Mouse (Mus musculus) small intestine, adult 2 months (tissue): Measurements from ENCODE around the gene Ighmbp2. TPM values are rescaled to one million over a fixed set of nuclear protein-coding genes. Genes with fewer than 3 reads are reported as not detected.

Experiments used
- H3K27ac ChIP-seq: fragments of 200-500 bp; 2 replicates; pipeline ENCODE4 v1.5.1; 2012; ENCODE audit warnings: low read depth, low read length, control low read depth, inconsistent platforms; ENCODE audit not compliant: insufficient read depth
- H3K27me3 ChIP-seq: fragments of 200-500 bp; 2 replicates; pipeline ENCODE4 v1.6.1; 2012; ENCODE audit warnings: mild to moderate bottlenecking, moderate library complexity, low read length, inconsistent platforms; ENCODE audit not compliant: control insufficient read depth, insufficient read depth
- H3K36me3 ChIP-seq: fragments of 200-500 bp; 2 replicates; pipeline ENCODE4 v1.6.1; 2012; ENCODE audit warnings: mild to moderate bottlenecking, low read length, control low read depth, inconsistent platforms; ENCODE audit not compliant: control insufficient read depth, insufficient read depth
- H3K4me1 ChIP-seq: fragments of 200-500 bp; 2 replicates; pipeline ENCODE4 v1.6.1; 2012; ENCODE audit warnings: low read length, inconsistent platforms, mixed read lengths; ENCODE audit not compliant: control insufficient read depth, insufficient read depth, insufficient read length
- H3K4me3 ChIP-seq: fragments of 200-500 bp; 2 replicates; pipeline ENCODE4 v1.5.1; 2012; ENCODE audit warnings: low read depth, mild to moderate bottlenecking, control low read depth, inconsistent platforms, low read length, moderate library complexity
- CTCF ChIP-seq: fragments of 200-500 bp; IDR thresholded peaks from 2 replicates; pipeline ENCODE4 v1.5.1; 2012; ENCODE audit warnings: low read depth, mild to moderate bottlenecking, control low read depth, inconsistent platforms, low read length, moderate library complexity, mixed read lengths; ENCODE audit not compliant: insufficient replicate concordance, insufficient read length; ENCODE audit errors: extremely low read depth
- POLR2A ChIP-seq: fragments of 200-500 bp; IDR thresholded peaks from 2 replicates; pipeline ENCODE4 v1.6.1; 2012; ENCODE audit warnings: low read depth, mild to moderate bottlenecking, control low read depth, inconsistent platforms, low read length, moderate library complexity
- WGBS: fragments of 180-500 bp; shearing (Covaris S2); methylation state at CpG from one replicate; pipeline ENCODE4 v1.1.7; 2018; 5-methylcytosine and 5-hydroxymethylcytosine counted together
- polyA plus RNA-seq: library from polyadenylated mRNA; depleted of rRNA; stranded (reverse); fragments of >200 nt; gene quantifications from 2 replicates; pipeline ENCODE4 v1.2.3, GENCODE M21; 2012

The Ighmbp2 gene
- polyA plus RNA-seq, 1 experiment: 5.1 TPM

GRCm38 (mm10) chr19:3323201-3323621 is 40.4 kb upstream of the Ighmbp2 start:
- no peak for TF ChIP-seq CTCF
- TF ChIP-seq POLR2A: peak; percentile 97
- peak overlapping the region; percentile 98 for H3K27ac ChIP-seq
- WGBS: 1% methylated on average over 47 of the region's 47 CpGs
- no peaks in the 10 kb centered on the region for H3K27me3 ChIP-seq
- H3K4me3 ChIP-seq: peak overlapping the region; percentile 84
- peaks cover 29% of the 10 kb centered on the region for H3K4me1 ChIP-seq
- H3K36me3 ChIP-seq: no peaks in the 10 kb centered on the region

GRCm38 (mm10) chr19:3322261-3322969 is 39.6 kb upstream of the Ighmbp2 start, which contains the start of gene Cpt1a:
Gene Cpt1a, plus strand, starts transcription at chr19:3322334.
- Histone ChIP-seq H3K4me3 (peak within 1 kb of the TSS; percentile 84), H3K27ac (peak within 1 kb of the TSS; percentile 98), H3K4me1 (peaks cover 29% of the 10 kb centered on the region), H3K36me3 (no peaks in the 10 kb centered on the region), H3K27me3 (no peaks in the 10 kb centered on the region)
- WGBS: under 1% methylated on average over 26 of the region's 26 CpGs
- peak; percentile 57 for TF ChIP-seq CTCF
- 0 out of 2 replicates have a peak, but pooled peaks have one; percentile 30 for TF ChIP-seq POLR2A

DNA sequence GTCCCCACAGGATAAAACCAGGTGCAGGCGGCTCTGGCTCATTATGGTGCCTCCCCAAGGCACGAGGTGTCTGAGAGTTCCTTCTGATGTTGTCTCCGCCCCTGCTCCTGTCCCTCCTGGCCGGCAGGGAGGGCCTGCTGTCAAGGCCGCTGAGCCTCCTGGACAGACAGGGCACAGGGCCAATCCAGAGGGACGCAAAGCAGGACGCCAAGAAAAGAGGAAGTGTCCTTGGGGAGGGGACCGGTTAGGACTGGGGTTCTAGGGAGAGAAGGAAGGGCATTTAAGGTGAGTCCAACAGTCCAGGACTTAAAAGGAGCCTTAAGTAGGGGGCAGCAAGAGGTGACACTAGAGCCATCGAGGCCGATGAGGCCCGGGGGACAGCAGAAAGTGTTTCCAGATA is 38.8 kb upstream of the Ighmbp2 start:
- WGBS: 2% methylated on average over 11 of the region's 11 CpGs
- peak overlapping the region; percentile 84 for H3K4me3 ChIP-seq
- H3K4me1 ChIP-seq: peaks cover 27% of the 10 kb centered on the region
- TF ChIP-seq CTCF: peak; percentile 20; the same call in 1 of the 2 replicates
- TF ChIP-seq POLR2A: peak; percentile 29
- H3K27ac ChIP-seq: peak overlapping the region; percentile 98
- H3K27me3 ChIP-seq: no peaks in the 10 kb centered on the region
- no peaks in the 10 kb centered on the region for H3K36me3 ChIP-seq

- H3K27ac ChIP-seq: peak overlapping the region; percentile 98; the same call in 1 of the 2 replicates
- no peaks in the 10 kb centered on the region for H3K36me3 ChIP-seq
- H3K27me3 ChIP-seq: no peaks in the 10 kb centered on the region
- H3K4me1 ChIP-seq: peaks cover 20% of the 10 kb centered on the region
- 60% methylated on average over 3 of the region's 3 CpGs for WGBS
- TF ChIP-seq POLR2A: no peak
- peak; percentile 61; the same call in 1 of the 2 replicates for TF ChIP-seq CTCF
- no peak overlapping the region for H3K4me3 ChIP-seq
Measured at GRCm38 (mm10) chr19:3320801-3321200, 38.0 kb upstream of the Ighmbp2 start.

DNA sequence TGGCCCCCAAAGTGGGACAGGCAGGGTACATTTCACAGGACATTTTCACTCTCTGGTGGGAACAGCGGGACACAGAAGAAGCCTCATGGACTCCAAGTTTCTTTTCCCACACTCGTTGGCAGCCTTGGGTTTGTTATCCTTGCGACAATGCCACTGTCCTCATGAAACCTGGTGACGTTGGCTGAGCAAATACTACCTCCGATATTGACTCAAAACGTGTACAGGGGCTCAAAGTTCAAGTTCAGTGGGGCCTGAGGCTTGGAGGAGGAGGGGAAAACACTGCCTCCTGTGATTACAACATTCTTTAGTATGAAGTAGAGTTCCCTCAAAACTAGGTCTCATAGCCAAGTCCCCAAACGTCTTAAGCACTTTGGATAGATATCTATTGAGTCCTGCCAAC is 37.3 kb upstream of the Ighmbp2 start:
- no peaks in the 10 kb centered on the region for H3K36me3 ChIP-seq
- 24% methylated on average over 7 of the region's 7 CpGs for WGBS
- TF ChIP-seq CTCF (no peak), POLR2A (no peak)
- H3K4me3 ChIP-seq: no peak overlapping the region
- H3K4me1 ChIP-seq: peaks cover 18% of the 10 kb centered on the region
- no peaks in the 10 kb centered on the region for H3K27me3 ChIP-seq
- H3K27ac ChIP-seq: peak overlapping the region; percentile 82

DNA sequence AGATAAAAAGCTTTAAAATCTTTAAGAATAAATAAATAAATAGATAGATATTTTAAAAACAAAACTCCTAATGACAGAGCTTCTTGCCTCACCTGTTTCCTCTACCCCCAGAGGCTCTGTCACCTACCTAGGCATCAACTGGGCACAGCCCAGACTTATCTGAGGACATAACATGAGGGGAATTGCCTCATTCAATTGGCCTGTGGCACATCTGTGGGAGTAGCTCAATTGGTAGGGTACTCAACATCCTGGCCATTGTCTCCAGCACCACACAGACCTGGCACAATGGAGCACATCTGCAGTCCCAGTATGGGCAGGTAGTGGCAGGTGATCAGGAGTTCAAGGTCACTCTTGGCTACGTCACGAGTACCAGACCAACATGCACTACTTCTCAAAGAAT is 36.5 kb upstream of the Ighmbp2 start:
- H3K36me3 ChIP-seq: no peaks in the 10 kb centered on the region
- H3K4me1 ChIP-seq: peaks cover 18% of the 10 kb centered on the region
- no peaks in the 10 kb centered on the region for H3K27me3 ChIP-seq
- TF ChIP-seq CTCF (no peak), POLR2A (no peak)
- no peak overlapping the region for H3K4me3 ChIP-seq
- WGBS: 23% methylated on average over 2 of the region's 2 CpGs
- H3K27ac ChIP-seq: peak overlapping the region; percentile 82

GRCm38 (mm10) chr19:3307175-3307949 is 24.5 kb upstream of the Ighmbp2 start:
- H3K4me1 ChIP-seq: peaks cover 8% of the 10 kb centered on the region
- H3K4me3 ChIP-seq: no peak overlapping the region
- 58% methylated on average over 16 of the region's 16 CpGs for WGBS
- H3K27ac ChIP-seq: peak overlapping the region; percentile 86
- TF ChIP-seq POLR2A: no peak
- no peak for TF ChIP-seq CTCF
- H3K36me3 ChIP-seq: no peaks in the 10 kb centered on the region
- H3K27me3 ChIP-seq: no peaks in the 10 kb centered on the region
